Mouse (Mus musculus) layer of hippocampus, postnatal 36 days (tissue): ENCODE results near the gene Kcnh3. TPM values are rescaled to one million over a fixed set of nuclear protein-coding genes. Genes with fewer than 3 reads are reported as not detected.
A peak's percentile ranks its signal among the peaks of the same experiment; 100 is the strongest.

ENCODE experiments used
- DNase-seq, 2 experiments: peaks; one replicate each; pipeline ENCODE4 v3.0.0; 2022
- total RNA-seq, 2 experiments: library from RNA; stranded (reverse); gene quantifications; 2 replicates each; pipeline ENCODE4 v1.2.3; 2021

Kcnh3 gene
- total RNA-seq = 10 to 100 TPM; 71.6 to 78.9 TPM

DNA sequence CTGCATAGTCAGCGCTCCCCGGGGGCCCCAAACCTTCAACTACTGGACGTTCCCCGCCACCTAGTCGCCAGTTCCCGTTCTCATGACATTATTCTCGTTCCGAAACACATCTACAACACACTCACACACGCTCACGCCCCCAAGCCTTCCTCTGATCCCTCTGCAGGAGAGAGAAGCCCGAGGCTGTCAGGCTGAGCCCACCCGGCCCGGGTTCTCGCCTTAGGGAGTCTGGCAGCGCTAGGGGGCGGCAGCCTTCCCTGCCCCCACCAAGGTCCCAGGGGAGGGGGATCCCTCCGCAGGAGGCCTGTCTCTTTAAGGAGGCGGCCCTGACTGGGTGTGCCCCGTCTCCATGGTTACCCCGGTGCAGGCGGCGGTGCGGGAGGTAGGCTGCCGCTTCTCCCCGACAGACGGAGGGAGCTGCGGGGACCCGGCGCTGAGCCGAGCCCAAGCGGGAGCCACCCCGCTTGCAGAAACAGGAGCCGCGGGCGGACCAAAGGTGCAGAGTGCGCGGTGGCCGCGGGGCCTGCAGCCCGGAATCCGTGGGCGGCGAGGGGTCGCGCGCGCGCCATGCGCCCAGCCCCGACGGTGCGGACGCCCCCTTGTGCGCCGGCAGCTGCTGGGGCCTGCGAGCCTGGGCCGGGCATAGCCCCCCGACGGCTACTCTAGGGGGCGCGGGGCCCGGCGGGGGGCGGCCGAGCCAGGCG, at the start of gene Kcnh3:
Kcnh3 (plus strand) TSS at position 654 of the 704 bp plus-strand sequence.
- DNase-seq = peak; percentile 74 to 76

GRCm38 (mm10) chr15:99179639-99180038, 45.0 kb upstream of the Kcnh3 start:
- no peak for DNase-seq

GRCm38 (mm10) chr15:99184217-99184914, 40.3 kb upstream of the Kcnh3 start:
- DNase-seq = no peak

- DNase-seq = no peak
These were observed 30.3 kb upstream of the Kcnh3 start for GRCm38 (mm10) chr15:99194358-99194757.

DNA sequence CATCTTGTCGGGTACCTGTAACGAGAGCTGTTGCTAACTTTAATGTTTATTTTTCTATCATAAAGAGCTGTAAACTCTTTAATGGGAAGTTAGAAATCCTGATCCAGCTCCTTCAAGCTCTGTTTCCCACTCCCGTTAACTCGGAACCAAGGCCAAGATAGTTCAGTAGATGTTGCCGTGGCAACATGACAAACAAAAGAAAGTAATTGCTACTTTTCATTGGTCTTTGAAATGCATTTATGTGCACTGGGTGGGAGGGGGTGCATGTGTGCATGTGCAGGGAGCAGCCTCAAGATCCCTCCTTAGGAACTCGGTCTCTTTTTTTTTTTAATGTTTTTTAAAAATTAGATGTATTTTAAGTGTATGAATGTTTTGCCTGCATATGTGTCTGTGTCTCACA, 29.6 kb upstream of the Kcnh3 start:
- DNase-seq = no peak

DNA sequence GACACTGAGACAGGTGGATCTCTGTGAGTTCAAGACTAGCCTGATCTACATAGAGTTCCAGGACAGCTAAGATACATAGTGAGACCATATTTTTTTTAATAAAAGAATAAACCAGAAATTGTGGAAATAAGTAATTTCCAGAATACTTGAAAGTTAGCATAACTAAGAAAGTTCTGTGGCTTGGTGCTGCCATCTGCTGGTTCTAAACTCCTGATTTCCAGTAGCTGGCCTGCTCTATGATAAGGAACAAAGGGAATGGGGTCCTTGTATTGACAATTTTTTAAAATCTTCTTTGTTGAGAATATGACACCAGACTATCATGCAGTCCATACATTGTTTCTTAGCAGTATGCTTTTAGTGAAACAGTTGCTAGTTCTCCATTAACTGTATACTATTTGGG, 25.9 kb upstream of the Kcnh3 start:
- no peak for DNase-seq

GRCm38 (mm10) chr15:99205959-99206358, 18.7 kb upstream of the Kcnh3 start:
- DNase-seq = no peak

DNA sequence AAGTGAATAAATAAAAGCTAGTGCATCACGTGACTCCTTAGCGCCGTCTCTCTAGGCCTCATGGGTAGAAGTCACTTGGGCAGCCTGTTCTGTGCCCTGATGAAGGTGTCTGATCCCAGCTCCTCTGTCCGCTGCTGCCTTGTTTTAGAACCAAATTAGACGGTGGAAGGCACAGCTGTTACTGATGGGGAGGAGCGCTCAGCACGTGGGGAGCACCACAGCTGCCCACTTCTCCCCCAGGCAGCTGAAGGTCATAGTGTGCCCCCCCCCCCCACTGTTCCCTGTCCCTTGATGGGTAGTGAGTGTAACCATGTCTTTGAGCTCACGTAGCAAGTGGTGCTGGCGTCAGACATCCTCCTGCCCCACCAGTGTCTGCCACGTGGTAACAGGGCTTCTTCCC, 11.5 kb upstream of the Kcnh3 start:
- no peak for DNase-seq

GRCm38 (mm10) chr15:99214941-99215340, 9.7 kb upstream of the Kcnh3 start:
- no peak for DNase-seq

DNA sequence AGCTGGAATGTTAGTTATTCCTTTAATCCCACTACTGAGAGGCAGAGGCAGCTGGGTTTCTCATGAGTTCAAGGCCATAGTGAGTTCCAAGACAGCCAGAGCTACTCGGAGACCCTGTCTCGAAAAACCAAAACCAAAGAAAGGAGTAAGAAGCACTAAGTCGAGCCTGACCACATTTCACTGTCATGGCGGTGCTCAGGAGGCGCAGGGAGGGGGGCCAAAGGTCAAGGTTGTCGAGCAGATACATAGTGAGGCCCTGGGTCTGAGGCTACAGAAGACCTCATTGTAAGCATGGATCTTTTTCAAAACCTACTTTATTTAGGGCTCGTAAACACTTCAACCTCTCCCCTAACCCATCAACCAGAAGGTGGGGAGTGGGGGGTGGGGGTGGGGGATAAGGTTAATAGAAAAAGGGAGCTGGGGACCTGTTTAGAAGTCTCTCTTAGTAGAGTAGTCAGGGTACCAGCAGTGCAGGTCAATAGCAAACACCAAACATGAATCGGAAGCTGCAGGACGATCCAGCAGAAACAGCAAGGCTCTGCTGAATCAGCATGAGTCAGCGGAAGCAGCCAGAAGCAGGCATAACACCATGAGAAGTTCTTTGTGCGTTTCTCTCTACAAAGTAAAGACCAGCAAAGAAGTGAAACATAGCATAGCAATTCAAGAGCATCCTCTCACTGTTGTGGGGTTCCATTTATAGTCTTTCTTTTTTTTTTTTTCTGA, 8.8 kb upstream of the Kcnh3 start:
- DNase-seq = no peak

GRCm38 (mm10) chr15:99217630-99218029, 7.0 kb upstream of the Kcnh3 start:
- DNase-seq = no peak

GRCm38 (mm10) chr15:99221315-99221952, 3.2 kb upstream of the Kcnh3 start:
- DNase-seq = no peak

DNA sequence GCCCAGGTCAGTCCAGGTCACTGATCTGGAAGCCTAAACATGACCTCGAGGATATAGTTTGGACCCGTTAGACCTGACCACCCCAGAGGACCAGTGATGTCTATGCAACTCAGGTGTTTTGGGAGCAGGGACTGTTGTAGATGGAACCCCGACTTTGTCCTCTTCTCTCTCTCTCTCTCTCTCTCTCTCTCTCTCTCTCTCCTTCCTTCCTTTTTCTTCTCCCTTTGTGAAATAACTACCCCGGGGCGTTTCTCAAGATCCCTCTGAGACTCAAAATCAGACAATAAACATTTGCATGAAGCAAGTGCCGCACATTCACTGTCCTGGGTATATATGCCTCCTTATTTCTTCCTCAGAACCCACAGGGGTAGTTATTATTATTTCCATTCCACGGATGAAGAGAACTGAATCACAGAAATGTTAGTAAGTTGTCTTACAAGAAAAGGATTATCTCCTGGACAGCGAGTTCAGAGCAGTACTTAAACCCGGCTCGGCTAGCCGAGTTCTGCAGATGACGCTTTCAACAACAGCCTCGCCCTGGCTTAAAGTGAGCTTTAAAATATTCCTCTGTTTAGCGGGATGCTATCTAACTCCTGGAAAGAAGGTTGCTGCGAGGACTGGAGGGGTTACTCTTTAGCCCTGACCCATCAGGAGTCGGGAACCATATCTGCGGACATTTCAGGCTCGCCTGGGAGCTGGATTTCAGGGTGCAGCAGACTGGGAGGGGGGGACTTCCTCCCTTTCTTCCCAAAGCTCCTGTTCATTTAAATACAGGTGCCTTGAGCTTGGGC, 1.7 kb upstream of the Kcnh3 start:
- no peak for DNase-seq

DNA sequence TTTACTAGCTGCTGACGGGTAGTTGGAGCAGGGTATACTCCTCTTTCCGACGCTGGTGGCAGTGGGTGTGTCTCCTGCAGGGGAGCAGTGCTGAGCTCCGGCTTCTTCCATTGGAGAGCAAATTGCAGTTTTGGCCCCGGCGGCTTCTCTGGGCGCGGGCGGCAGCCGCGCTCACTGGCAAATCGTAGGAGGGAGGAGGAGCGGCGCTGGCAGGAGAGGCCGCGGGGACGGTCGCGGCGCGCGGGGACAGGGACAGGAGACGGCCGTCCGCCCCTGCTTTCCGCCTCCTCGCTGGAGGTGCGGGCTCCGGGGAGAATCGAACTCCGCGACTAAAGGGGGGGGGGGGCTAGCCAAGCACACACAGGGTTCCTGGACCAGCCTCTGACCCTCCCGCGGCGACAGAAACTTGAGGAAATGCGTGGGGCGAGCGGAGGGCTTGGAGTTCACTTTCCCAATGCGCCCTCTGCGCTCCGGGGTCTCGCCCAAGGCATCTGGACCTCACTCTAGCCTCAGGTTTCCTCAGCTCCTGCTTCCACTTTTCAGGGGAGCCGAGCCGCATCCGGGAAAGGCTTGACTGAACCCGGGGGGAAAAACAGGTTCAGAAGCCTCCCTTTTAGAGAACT, 965 bp upstream of the Kcnh3 start:
- peak; percentile 53 to 68 for DNase-seq

- peak; percentile 82 for DNase-seq
These were observed 585 bp downstream of the Kcnh3 start for GRCm38 (mm10) chr15:99225081-99225810.

DNA sequence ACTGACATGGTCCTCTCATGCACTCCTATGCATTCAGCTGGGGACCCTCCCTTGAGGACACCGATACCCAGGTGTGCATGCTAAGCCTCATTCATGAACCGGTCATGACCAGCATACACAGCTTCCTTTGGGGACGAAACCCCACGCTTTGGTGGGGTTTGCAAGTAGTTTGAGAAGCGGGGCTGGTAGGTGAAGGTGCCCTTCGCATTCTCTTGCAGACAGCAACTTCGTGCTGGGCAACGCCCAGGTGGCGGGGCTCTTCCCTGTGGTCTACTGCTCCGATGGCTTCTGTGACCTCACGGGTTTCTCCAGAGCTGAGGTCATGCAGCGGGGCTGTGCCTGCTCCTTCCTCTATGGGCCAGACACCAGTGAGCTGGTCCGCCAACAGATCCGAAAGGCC, 1.4 kb downstream of the Kcnh3 start:
- DNase-seq = no peak

GRCm38 (mm10) chr15:99231998-99232397, 7.3 kb downstream of the Kcnh3 start:
- no peak for DNase-seq

- no peak for DNase-seq
These were observed 9.1 kb downstream of the Kcnh3 start for GRCm38 (mm10) chr15:99233719-99234118.

DNA sequence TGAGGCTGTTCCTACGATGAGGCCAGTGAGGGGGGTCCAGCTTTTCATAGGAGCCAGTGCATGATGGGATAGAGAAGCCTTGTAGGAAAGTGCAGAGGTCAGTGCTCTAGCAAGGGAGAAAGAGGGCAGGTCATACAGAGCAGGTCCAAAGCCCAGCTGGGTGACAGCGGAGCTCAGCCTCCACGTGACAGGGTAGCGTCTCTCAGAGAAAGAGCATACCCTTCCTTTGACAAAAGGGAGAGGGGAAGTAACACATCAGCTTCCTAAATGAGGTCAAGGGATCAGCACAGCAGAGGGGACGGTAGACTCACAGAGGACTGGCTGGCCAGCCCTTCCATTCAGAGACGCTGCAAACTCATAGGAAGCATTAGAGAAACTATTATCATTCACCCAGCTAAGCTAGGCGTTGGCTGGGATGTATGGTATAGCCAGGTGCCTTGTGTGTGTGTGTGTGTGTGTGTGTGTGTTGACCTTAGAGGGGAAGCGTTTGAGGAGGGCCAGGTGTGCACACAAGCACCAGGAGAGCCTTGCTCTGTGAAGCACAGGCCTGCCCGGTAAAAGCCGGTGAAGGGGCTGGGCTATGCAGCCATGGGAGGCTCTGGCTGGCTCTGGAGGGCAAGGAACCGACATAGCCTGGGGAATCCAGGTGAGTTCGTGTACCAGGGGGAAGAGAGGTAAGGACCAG, 9.8 kb downstream of the Kcnh3 start:
- DNase-seq = no peak

GRCm38 (mm10) chr15:99238006-99238405, 13.3 kb downstream of the Kcnh3 start:
- DNase-seq = no peak
